Mouse (Mus musculus) ES-Bruce4 (cell line): Measurements from ENCODE around the gene Ntrk3.

Experiments used
- CTCF ChIP-seq: IDR thresholded peaks from one replicate; pipeline ENCODE4 v1.8.1; 2011; ENCODE audit warnings: low read depth, low read length
- EP300 ChIP-seq: IDR thresholded peaks from 2 replicates; pipeline ENCODE4 v1.6.1; 2011; ENCODE audit warnings: low read depth, low read length; ENCODE audit not compliant: insufficient read depth
- POLR2A ChIP-seq: IDR thresholded peaks from one replicate; pipeline ENCODE4 v1.8.1; 2011; ENCODE audit warnings: low read length; ENCODE audit not compliant: insufficient read depth

GRCm38 (mm10) chr7:78484290-78484689, 253.5 kb downstream of the Ntrk3 start:
- TF ChIP-seq POLR2A: no peak
- TF ChIP-seq CTCF: no peak
- TF ChIP-seq EP300: no peak
